8 mouse cellular contexts compared by ENCODE assay signal in genomic region chr9:64736076-64736638, GRCm38 (mm10). TPM values are rescaled to one million over a fixed set of nuclear protein-coding genes. Genes with fewer than 3 reads are reported as not detected.
DNase-seq lines count a peak whose midpoint lies in the region; ATAC-seq and TF ChIP-seq lines count a peak whose summit lies in the region.

No protein-coding gene starts in this region.

- TF ChIP-seq CTCF in left cerebral cortex, adult 2 months (IDR thresholded peaks at IDR 0.05), result no peak

- intact Hi-C loops in left cerebral cortex, adult 2 months (cut with DNase I), result loop anchor here (2.0 to 10.0 kb wide), 3 partner anchors 75 to 561 kb away; partner anchors contain the start of genes Dennd4a, Dis3l, Rpl4 and Snapc5
- intact Hi-C loops in left cerebral cortex, postnatal 25 days (cut with DNase I), result loop anchor here (2.0 kb wide), 2 partner anchors 75 to 395 kb away; partner anchors contain the start of genes Dennd4a and Dis3l

- peak overlapping the region; percentile 85 for H3K4me3 ChIP-seq in left cerebral cortex, adult 2 months
- H3K4me3 ChIP-seq in hindbrain, embryonic 13.5 days, result peak overlapping the region; percentile 97

- no peak for ATAC-seq in hindbrain, embryonic 13.5 days (ENCODE audit: low FRiP score)
- ATAC-seq in megakaryocyte, adult 5-6 weeks (ENCODE audit: poor library complexity, severe bottlenecking), result 0 out of 2 replicates have a peak, but pooled peaks have one; percentile 0

- H3K9me3 ChIP-seq in hindbrain, embryonic 13.5 days, result no peaks in the 10 kb centered on the region

- peak overlapping the region; percentile 95 for H3K9ac ChIP-seq in hindbrain, embryonic 13.5 days

- peak overlapping the region; percentile 70 for H3K4me2 ChIP-seq in hindbrain, embryonic 13.5 days

- whole genome bisulfite sequencing in hindbrain, embryonic 13.5 days, result 13% methylated on average over 9 of the region's 9 CpGs

- no peaks in the 10 kb centered on the region for H3K27me3 ChIP-seq in hindbrain, embryonic 13.5 days

- no peak for DNase-seq in left cerebral cortex, adult 2 months (ENCODE audit: extremely low spot score in 1 of 2, low spot score in 2 of 2)
- DNase-seq in left cerebral cortex, postnatal 25 days (ENCODE audit: low spot score in 2 of 2), result no peak
- peak; percentile 2 for DNase-seq in embryo, embryonic 11 days
- DNase-seq in thymus, postnatal 25 days, result no peak
- DNase-seq in spleen, postnatal 4 days (ENCODE audit: low spot score in 2 of 2), result no peak
- DNase-seq in gastrocnemius, postnatal 4 days (ENCODE audit: low spot score in 2 of 2), result no peak

- no peaks in the 10 kb centered on the region for H3K36me3 ChIP-seq in hindbrain, embryonic 13.5 days

- peaks cover 21% of the 10 kb centered on the region for H3K4me1 ChIP-seq in hindbrain, embryonic 13.5 days (replicated peaks)

- H3K27ac ChIP-seq in left cerebral cortex, adult 2 months, result peak overlapping the region; percentile 99
- H3K27ac ChIP-seq in hindbrain, embryonic 13.5 days, result peak overlapping the region; percentile 95

RNA-seq across cellular contexts. Expression of gene Rab11a, which starts 1.4 kb away (rescaled TPM):
- total RNA-seq in left cerebral cortex, adult 2 months (2021), result 100 to 1,000 TPM; 232 to 250 TPM
- total RNA-seq in left cerebral cortex, postnatal 25 days (2021), result 100 to 1,000 TPM; 265 to 274 TPM
- 381 and 422 TPM in 2 replicates for polyA plus RNA-seq in hindbrain, embryonic 13.5 days (2015; fragmentation: Nextera tagmentation; extraction: Ambion mirVana)
- 249 and 281 TPM in 2 replicates for total RNA-seq in megakaryocyte, adult 5-6 weeks (2015)
- total RNA-seq in megakaryocyte, adult 5-6 weeks (2017), result 144 and 161 TPM in 2 replicates
- 100 to 1,000 TPM; 145 to 155 TPM for total RNA-seq in gastrocnemius, postnatal 4 days (2021)
